Mouse (Mus musculus): ENCODE measurements around the gene Dguok.

Dguok gene

DNA sequence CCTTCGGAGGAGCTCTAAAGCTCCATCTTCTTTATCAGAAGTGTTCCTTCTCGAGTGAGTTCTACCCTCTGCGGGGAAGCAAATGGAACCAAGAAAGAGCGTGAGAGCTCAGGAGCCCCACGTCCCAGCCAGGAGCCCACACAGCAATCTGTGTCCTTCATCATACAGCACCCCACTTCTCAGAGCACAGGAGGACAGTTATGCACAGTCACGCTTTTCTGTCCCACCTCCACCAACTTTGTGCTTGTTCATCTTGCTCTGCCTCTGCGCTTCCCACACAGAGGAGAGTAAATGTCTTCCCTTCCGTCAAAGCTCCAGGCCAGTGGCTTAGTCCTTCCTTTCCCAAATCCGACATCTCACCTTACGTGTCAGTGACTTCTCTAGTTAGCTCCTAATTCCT, 7.7 kb downstream of the Dguok start:
- peak; percentile 62 for ATAC-seq (ENCODE audit: low TSS enrichment)

DNA sequence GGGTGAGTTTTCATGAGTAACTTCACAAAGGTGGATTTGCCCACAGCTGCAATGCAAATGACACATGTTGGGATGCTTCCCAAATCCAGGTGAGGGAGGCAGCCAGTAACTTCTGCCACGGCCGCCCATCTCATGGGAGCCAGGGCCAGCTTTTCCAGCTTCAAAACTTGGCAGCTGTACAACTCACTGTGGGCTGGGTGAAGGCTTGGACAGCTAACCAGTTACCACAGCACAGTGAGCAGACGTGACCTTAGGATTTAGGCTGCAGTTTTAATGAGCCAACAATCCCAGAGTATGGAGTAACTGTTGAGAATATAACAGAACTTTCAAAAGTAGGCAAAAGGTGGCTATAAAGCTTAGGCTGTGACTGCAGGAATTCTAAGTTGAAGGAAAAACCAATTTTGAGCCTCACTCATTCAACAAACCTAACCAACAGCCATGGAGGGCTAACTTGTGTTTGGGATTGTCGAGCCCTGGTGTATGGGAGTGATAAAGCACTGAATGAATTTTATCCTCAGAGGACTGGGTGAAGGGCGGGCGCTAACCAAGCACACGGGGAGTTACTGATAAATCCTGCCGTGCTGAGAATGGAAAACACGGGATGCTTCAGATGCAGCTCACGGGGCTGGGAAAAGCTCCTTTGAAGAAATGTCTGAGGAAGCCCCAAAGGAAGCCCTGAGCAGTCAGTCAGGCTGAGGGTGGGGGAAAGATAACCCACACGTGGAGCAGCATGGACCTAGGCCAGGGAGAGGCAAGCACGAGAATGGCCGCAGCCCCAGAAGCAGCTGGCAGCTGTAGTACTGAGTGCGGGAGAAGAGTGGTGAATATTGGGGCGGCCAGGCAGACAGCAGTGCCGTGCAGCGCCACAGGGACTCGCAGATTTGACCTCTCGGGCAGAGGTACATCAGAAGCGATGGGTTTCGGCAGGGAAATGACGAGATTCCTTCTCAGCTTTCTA, 9.7 kb downstream of the Dguok start:
- ATAC-seq (ENCODE audit: low TSS enrichment) = peak; percentile 32; the same call in 1 of the 2 replicates

GRCm38 (mm10) chr6:83496009-83496752, 10.6 kb downstream of the Dguok start:
- ATAC-seq (ENCODE audit: low TSS enrichment) = no peak; the same call in 1 of the 2 replicates

- no peak for ATAC-seq (ENCODE audit: low TSS enrichment)
Observed at GRCm38 (mm10) chr6:83490622-83491021, 16.1 kb downstream of the Dguok start.

GRCm38 (mm10) chr6:83488200-83488599, 18.6 kb downstream of the Dguok start:
- ATAC-seq (ENCODE audit: low TSS enrichment) = peak; percentile 70; the same call in 1 of the 2 replicates

DNA sequence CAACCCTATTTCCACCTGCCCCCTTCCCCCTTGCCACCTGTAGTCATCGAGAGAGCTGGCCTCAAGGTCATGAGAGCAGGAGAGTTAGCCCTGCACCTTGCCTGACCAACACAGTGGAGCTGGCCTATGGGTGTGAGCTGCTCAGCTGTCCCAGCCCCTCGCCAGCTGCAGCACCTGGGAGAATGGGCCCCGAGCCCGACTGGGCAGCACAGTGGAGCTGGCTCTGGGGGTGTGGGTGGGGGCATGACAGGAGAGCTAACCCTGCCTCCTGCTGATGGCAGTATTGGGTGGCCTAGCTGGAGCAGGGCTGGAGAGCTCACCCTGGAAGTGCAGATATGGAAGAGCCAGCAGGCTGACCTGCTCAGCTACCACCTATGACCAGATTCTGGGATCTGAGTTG, 19.5 kb downstream of the Dguok start:
- ATAC-seq (ENCODE audit: low TSS enrichment) = no peak

DNA sequence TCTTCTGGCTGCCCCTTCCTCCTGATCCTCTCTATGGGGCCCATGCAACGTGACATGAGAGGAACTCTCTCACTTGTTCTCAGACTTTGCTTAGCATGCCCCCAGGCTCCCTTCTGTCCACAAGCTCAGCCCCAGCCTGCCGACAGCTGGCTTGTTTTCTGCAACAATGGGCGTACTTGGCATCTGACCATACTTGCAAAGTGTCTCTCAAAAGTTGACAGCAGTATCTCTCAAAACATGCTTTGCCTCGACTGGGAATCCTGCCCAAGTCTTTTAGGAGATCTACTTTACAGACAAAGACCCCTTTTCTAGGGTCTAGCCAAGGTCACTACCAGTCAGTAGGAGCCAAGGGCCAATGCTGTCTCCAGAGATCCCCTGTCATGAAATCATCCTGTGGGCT, 20.9 kb downstream of the Dguok start:
- ATAC-seq (ENCODE audit: low TSS enrichment) = no peak

DNA sequence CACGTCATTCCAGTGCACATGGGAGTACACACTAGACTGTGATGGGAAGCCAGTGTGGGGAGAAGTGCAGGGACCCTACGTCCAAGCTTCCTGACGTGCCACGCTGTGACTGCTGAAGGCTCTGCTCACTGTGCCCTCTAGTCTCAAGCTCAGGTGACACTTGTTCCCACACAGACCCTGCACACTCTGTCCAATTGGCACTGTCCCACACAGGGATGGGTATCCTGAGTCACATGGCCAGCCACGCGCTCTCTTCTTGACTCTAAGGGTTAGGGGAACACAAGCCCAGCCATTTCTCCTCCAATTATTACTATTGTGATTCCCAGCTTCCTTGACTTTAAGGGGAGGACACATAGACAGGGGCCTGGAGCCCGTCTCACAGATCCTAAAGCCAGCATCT, 23.0 kb downstream of the Dguok start:
- ATAC-seq (ENCODE audit: low TSS enrichment) = no peak

DNA sequence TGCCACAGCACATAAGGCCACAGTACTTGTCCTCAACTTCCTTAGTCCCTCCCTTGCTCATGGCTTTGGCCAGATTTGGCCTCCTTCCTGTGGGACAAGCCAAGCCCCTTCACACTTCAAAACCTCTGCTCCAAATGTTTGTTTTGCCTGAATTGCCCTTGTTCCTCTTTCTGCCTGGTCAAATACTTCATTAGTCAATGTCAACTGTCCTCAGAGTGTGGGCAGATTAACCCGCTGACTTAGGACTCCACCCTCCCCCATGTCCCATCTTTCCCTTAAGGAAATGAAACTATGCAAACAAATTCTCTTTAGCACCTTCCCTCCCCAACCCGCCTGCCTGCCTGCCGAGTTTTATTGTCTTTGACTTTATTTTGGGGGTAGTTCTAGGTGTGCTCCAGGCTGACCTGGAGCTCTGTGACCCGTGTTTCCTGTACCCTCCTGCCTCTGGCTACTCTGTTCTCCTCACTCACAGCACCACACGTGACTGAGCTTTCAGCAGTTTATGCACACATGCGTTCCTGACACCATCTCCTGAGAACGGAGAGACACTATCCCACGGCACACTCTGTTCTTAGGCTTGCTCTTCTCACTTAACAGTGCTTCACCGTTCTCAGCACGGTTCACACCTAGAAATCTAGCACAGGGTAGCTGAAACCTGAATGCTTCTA, 24.2 kb downstream of the Dguok start:
- no peak for ATAC-seq (ENCODE audit: low TSS enrichment)

GRCm38 (mm10) chr6:83480019-83480655, 26.6 kb downstream of the Dguok start:
- no peak for ATAC-seq (ENCODE audit: low TSS enrichment)

DNA sequence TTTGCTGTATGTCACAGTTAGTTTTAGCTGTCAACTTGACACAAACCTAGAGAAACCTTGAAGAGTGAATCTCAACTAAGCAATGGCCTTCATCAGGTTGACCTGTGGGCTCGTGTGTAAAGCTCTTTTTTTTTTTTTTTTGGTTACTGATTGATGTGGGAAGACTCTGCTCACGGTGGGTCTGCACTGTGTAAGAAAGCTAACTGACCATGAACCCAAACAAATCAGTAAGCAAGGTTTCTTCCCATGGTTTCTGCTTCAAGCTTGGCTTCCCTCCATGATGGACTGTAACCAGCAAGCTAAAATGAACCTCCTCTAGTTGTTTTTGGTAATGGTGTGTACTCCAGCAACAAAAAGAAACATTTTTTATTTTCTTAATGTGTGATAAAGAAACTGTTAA, 27.6 kb downstream of the Dguok start:
- no peak for ATAC-seq (ENCODE audit: low TSS enrichment)

- no peak for ATAC-seq (ENCODE audit: low TSS enrichment)
Observed at GRCm38 (mm10) chr6:83478628-83479027, 28.1 kb downstream of the Dguok start.

DNA sequence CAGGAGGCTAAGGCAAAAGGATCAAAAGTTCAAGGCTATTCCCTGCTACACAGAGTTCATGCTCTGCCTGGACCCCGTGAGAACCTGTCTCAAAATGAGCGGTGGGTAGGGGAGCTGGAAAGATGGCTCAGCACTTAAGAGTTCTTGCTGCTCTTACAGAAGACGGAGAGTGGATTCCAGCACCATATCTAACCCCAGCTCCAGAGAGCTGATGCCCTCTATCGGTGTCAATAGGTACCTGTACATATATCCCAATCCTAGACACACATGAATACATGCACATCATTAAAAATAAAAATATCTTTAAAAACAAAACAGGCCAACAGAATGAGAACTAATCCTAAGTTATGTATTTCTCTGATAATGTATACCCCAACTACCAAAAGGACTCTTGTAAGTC, 28.6 kb downstream of the Dguok start:
- ATAC-seq (ENCODE audit: low TSS enrichment) = no peak

GRCm38 (mm10) chr6:83475431-83475830, 31.3 kb downstream of the Dguok start:
- no peak for ATAC-seq (ENCODE audit: low TSS enrichment)

DNA sequence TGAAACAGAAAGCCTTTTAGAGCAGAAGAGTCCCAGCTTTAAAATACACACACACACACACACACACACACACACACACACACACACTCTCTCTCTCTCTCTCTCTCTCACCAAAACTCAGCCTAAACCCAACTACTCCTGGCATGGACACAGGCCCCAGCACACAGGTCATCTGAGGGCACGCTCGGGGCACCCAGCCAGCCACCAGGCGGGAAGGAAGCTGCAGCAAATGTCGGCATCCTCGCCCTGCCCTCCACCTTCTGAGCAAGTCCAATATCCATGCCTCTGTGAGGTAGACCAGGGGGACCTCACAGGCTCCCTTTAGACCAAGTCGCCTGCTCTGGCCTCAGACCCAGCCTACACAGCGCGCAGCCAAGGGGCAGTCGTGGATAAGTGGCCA, 33.5 kb downstream of the Dguok start:
- no peak for ATAC-seq (ENCODE audit: low TSS enrichment)

DNA sequence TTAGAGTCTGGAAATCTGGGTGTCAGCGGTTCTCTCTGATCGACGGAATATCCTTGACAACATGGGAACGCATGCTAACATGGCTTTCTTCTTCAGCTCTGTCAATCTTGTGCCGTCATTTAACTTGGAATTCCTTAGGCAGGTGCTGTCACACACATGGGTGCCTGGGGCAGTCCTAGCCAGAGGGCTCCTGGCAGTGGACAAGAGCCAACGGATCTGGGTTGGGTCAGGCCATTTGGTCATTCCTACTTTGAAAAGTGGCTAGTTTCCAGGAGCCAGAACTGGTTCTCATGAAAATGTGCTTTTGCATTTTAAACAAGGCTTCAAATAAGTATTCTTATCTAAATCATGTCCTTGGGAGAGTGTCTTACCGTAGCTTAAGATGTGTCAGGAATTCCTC, 35.0 kb downstream of the Dguok start:
- ATAC-seq (ENCODE audit: low TSS enrichment) = no peak

DNA sequence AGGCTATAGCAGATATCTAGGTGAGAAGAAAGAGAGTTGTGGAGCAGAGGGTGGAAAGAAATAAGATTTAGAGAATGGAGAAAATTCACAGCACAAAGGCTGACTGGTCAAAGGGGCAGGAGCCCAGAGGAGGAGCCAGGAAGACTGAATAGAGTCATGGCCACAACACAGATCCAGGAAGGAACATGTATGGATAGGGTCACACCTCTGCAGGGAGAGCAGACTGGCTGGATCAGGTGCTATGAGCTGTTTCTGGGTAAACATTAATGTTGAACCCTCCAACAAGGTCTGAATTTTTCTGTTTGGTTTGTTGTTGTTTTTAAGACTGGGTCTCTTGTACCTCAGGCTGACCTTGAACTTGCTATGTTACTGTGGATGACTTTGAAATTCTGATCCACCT, 42.8 kb downstream of the Dguok start:
- ATAC-seq (ENCODE audit: low TSS enrichment) = no peak

GRCm38 (mm10) chr6:83459034-83459644, 47.6 kb downstream of the Dguok start, which contains the start of gene Tet3:
Gene Tet3 (minus strand): TSS chr6:83459084.
- no peak for ATAC-seq (ENCODE audit: low TSS enrichment)

- ATAC-seq (ENCODE audit: low TSS enrichment) = no peak
Observed at GRCm38 (mm10) chr6:83456984-83457810, 49.6 kb downstream of the Dguok start.

All from frontal cortex, adult (tissue).